Mouse (Mus musculus): ENCODE data around the gene Tie1. TPM values are rescaled to one million over a fixed set of nuclear protein-coding genes. Genes with fewer than 3 reads are reported as not detected.

The Tie1 gene
- polyA plus RNA-seq (2015; fragmentation: Nextera tagmentation; extraction: Ambion mirVana): 15.8 and 18.2 TPM in 2 replicates

GRCm38 (mm10) chr4:118489717-118490132 is at the start of gene Tie1:
Gene Tie1 (minus strand): TSS chr4:118490061.
- 81% methylated on average over 8 of the region's 8 CpGs for WGBS
- no peak within 1 kb of the TSS for H3K9ac ChIP-seq
- H3K4me2 ChIP-seq: no peak within 1 kb of the TSS
- H3K4me3 ChIP-seq: no peak within 1 kb of the TSS
- H3K36me3 ChIP-seq: no peaks in the 10 kb centered on the region
- H3K27me3 ChIP-seq: no peaks in the 10 kb centered on the region
- 0 out of 2 replicates have a peak, but pooled peaks have one; percentile 19 for ATAC-seq (ENCODE audit: low FRiP score, low read depth)
- H3K4me1 ChIP-seq (replicated peaks): no peaks in the 10 kb centered on the region
- H3K27ac ChIP-seq (replicated peaks): no peak within 1 kb of the TSS
- H3K9me3 ChIP-seq: no peaks in the 10 kb centered on the region

- H3K27ac ChIP-seq (replicated peaks): no peak overlapping the region
- no peaks in the 10 kb centered on the region for H3K27me3 ChIP-seq
- H3K4me1 ChIP-seq (replicated peaks): no peaks in the 10 kb centered on the region
- WGBS: 51% methylated on average over 6 of the region's 6 CpGs
- H3K9me3 ChIP-seq: no peaks in the 10 kb centered on the region
- ATAC-seq (ENCODE audit: low FRiP score, low read depth): no peak
- H3K9ac ChIP-seq: no peak overlapping the region
- H3K4me2 ChIP-seq: no peak overlapping the region
- H3K4me3 ChIP-seq: no peak overlapping the region
- H3K36me3 ChIP-seq: no peaks in the 10 kb centered on the region
Observed at GRCm38 (mm10) chr4:118537801-118538200, 47.9 kb upstream of the Tie1 start.

GRCm38 (mm10) chr4:118535610-118536009 is 45.7 kb upstream of the Tie1 start:
- Histone ChIP-seq H3K36me3 (no peaks in the 10 kb centered on the region), H3K27ac (replicated peaks) (no peak overlapping the region), H3K9me3 (no peaks in the 10 kb centered on the region), H3K27me3 (no peaks in the 10 kb centered on the region), H3K4me3 (no peak overlapping the region), H3K4me1 (replicated peaks) (no peaks in the 10 kb centered on the region), H3K4me2 (no peak overlapping the region), H3K9ac (no peak overlapping the region)
- ATAC-seq (ENCODE audit: low FRiP score, low read depth): no peak
- WGBS: 82% methylated on average over 6 of the region's 6 CpGs

GRCm38 (mm10) chr4:118533605-118534004 is 43.7 kb upstream of the Tie1 start:
- H3K36me3 ChIP-seq: no peaks in the 10 kb centered on the region
- no peaks in the 10 kb centered on the region for H3K4me1 ChIP-seq (replicated peaks)
- no peaks in the 10 kb centered on the region for H3K9me3 ChIP-seq
- no peak overlapping the region for H3K4me3 ChIP-seq
- no peak overlapping the region for H3K27ac ChIP-seq (replicated peaks)
- no peak for ATAC-seq (ENCODE audit: low FRiP score, low read depth)
- 84% methylated on average over 7 of the region's 7 CpGs for WGBS
- H3K9ac ChIP-seq: no peak overlapping the region
- no peaks in the 10 kb centered on the region for H3K27me3 ChIP-seq
- no peak overlapping the region for H3K4me2 ChIP-seq

- no peaks in the 10 kb centered on the region for H3K27me3 ChIP-seq
- H3K4me2 ChIP-seq: no peak overlapping the region
- no peak overlapping the region for H3K9ac ChIP-seq
- H3K36me3 ChIP-seq: no peaks in the 10 kb centered on the region
- WGBS: 39% methylated on average over 3 of the region's 4 CpGs
- no peak for ATAC-seq (ENCODE audit: low FRiP score, low read depth)
- no peaks in the 10 kb centered on the region for H3K9me3 ChIP-seq
- no peak overlapping the region for H3K4me3 ChIP-seq
- H3K27ac ChIP-seq (replicated peaks): no peak overlapping the region
- no peaks in the 10 kb centered on the region for H3K4me1 ChIP-seq (replicated peaks)
Observed at GRCm38 (mm10) chr4:118533156-118533555, 43.3 kb upstream of the Tie1 start.

- H3K27me3 ChIP-seq: no peaks in the 10 kb centered on the region
- H3K36me3 ChIP-seq: no peaks in the 10 kb centered on the region
- H3K4me3 ChIP-seq: no peak overlapping the region
- ATAC-seq (ENCODE audit: low FRiP score, low read depth): no peak
- H3K4me1 ChIP-seq (replicated peaks): no peaks in the 10 kb centered on the region
- WGBS: 83% methylated on average over 5 of the region's 5 CpGs
- H3K9me3 ChIP-seq: no peaks in the 10 kb centered on the region
- no peak overlapping the region for H3K9ac ChIP-seq
- no peak overlapping the region for H3K27ac ChIP-seq (replicated peaks)
- no peak overlapping the region for H3K4me2 ChIP-seq
Observed at GRCm38 (mm10) chr4:118532663-118533062, 42.8 kb upstream of the Tie1 start.

GRCm38 (mm10) chr4:118527720-118528119 is 37.9 kb upstream of the Tie1 start:
- no peak overlapping the region for H3K4me2 ChIP-seq
- no peak overlapping the region for H3K4me3 ChIP-seq
- no peaks in the 10 kb centered on the region for H3K9me3 ChIP-seq
- H3K27me3 ChIP-seq: no peaks in the 10 kb centered on the region
- WGBS: 85% methylated on average over 6 of the region's 6 CpGs
- no peak for ATAC-seq (ENCODE audit: low FRiP score, low read depth)
- H3K36me3 ChIP-seq: no peaks in the 10 kb centered on the region
- no peaks in the 10 kb centered on the region for H3K4me1 ChIP-seq (replicated peaks)
- H3K27ac ChIP-seq (replicated peaks): no peak overlapping the region
- H3K9ac ChIP-seq: no peak overlapping the region

- H3K4me3 ChIP-seq: no peak overlapping the region
- H3K27ac ChIP-seq (replicated peaks): no peak overlapping the region
- H3K9ac ChIP-seq: no peak overlapping the region
- no peaks in the 10 kb centered on the region for H3K4me1 ChIP-seq (replicated peaks)
- ATAC-seq (ENCODE audit: low FRiP score, low read depth): no peak
- H3K4me2 ChIP-seq: no peak overlapping the region
- no peaks in the 10 kb centered on the region for H3K27me3 ChIP-seq
- WGBS: 49% methylated on average over 5 of the region's 5 CpGs
- H3K9me3 ChIP-seq: no peaks in the 10 kb centered on the region
- H3K36me3 ChIP-seq: no peaks in the 10 kb centered on the region
Observed at GRCm38 (mm10) chr4:118527335-118527681, 37.4 kb upstream of the Tie1 start.

- no peaks in the 10 kb centered on the region for H3K4me1 ChIP-seq (replicated peaks)
- H3K9me3 ChIP-seq: no peaks in the 10 kb centered on the region
- no peak within 1 kb of the TSS for H3K4me2 ChIP-seq
- 45% methylated on average over 17 of the region's 17 CpGs for whole genome bisulfite sequencing
- H3K4me3 ChIP-seq: no peak within 1 kb of the TSS
- H3K27ac ChIP-seq (replicated peaks): no peak within 1 kb of the TSS
- ATAC-seq (ENCODE audit: low FRiP score, low read depth): no peak
- no peaks in the 10 kb centered on the region for H3K36me3 ChIP-seq
- no peak within 1 kb of the TSS for H3K9ac ChIP-seq
- H3K27me3 ChIP-seq: no peaks in the 10 kb centered on the region
Observed at GRCm38 (mm10) chr4:118526408-118527334, 36.8 kb upstream of the Tie1 start, which contains the start of gene 2610528J11Rik. Gene 2610528J11Rik (plus strand): TSS chr4:118526999.

GRCm38 (mm10) chr4:118525779-118526178 is 35.9 kb upstream of the Tie1 start:
- 84% methylated on average over 3 of the region's 3 CpGs for WGBS
- Histone ChIP-seq H3K27ac (replicated peaks) (no peak overlapping the region), H3K9me3 (no peaks in the 10 kb centered on the region), H3K4me3 (no peak overlapping the region), H3K27me3 (no peaks in the 10 kb centered on the region), H3K9ac (no peak overlapping the region), H3K4me1 (replicated peaks) (no peaks in the 10 kb centered on the region), H3K4me2 (no peak overlapping the region), H3K36me3 (no peaks in the 10 kb centered on the region)
- ATAC-seq (ENCODE audit: low FRiP score, low read depth): no peak

GRCm38 (mm10) chr4:118523976-118524375 is 34.1 kb upstream of the Tie1 start:
- Histone ChIP-seq H3K27ac (replicated peaks) (no peak overlapping the region), H3K9ac (no peak overlapping the region), H3K9me3 (no peaks in the 10 kb centered on the region), H3K4me1 (replicated peaks) (no peaks in the 10 kb centered on the region), H3K4me2 (no peak overlapping the region), H3K36me3 (no peaks in the 10 kb centered on the region), H3K4me3 (no peak overlapping the region), H3K27me3 (no peaks in the 10 kb centered on the region)
- ATAC-seq (ENCODE audit: low FRiP score, low read depth): no peak
- WGBS: 64% methylated on average over 7 of the region's 7 CpGs

GRCm38 (mm10) chr4:118522248-118522647 is 32.4 kb upstream of the Tie1 start:
- H3K4me2 ChIP-seq: no peak overlapping the region
- H3K36me3 ChIP-seq: no peaks in the 10 kb centered on the region
- no peak overlapping the region for H3K27ac ChIP-seq (replicated peaks)
- 0 out of 2 replicates have a peak, but pooled peaks cover 2% of the 10 kb centered on the region for H3K4me1 ChIP-seq (replicated peaks)
- H3K4me3 ChIP-seq: no peak overlapping the region
- no peaks in the 10 kb centered on the region for H3K9me3 ChIP-seq
- no peaks in the 10 kb centered on the region for H3K27me3 ChIP-seq
- ATAC-seq (ENCODE audit: low FRiP score, low read depth): no peak
- WGBS: 90% methylated on average over 7 of the region's 7 CpGs
- no peak overlapping the region for H3K9ac ChIP-seq
